Mouse (Mus musculus): ENCODE measurements around the gene Hmcn2. TPM values are rescaled to one million over a fixed set of nuclear protein-coding genes. Genes with fewer than 3 reads are reported as not detected.

The Hmcn2 gene
- polyA plus RNA-seq, 1 experiment from 2014 or later = 0.30 TPM

Other genes with a start within 250 kb of the Hmcn2 start
- 35.8 and 36.7 TPM in 2 replicates for gene Fnbp1, start 172.4 kb upstream of the Hmcn2 start, polyA plus RNA-seq (2015; fragmentation: Nextera tagmentation; extraction: Ambion mirVana)
- gene Gpr107, start 162.1 kb upstream of the Hmcn2 start, polyA plus RNA-seq (2015; fragmentation: Nextera tagmentation; extraction: Ambion mirVana) = 34.4 and 37.3 TPM in 2 replicates
- gene Ncs1, start 68.6 kb upstream of the Hmcn2 start, polyA plus RNA-seq (2015; fragmentation: Nextera tagmentation; extraction: Ambion mirVana) = 151 and 174 TPM in 2 replicates
- 13.0 and 16.1 TPM in 2 replicates for gene Ass1, start 155.8 kb downstream of the Hmcn2 start, polyA plus RNA-seq (2015; fragmentation: Nextera tagmentation; extraction: Ambion mirVana)